Mouse (Mus musculus) heart, postnatal 4 days (tissue): ENCODE data around the gene Slc13a2. TPM values are rescaled to one million over a fixed set of nuclear protein-coding genes. Genes with fewer than 3 reads are reported as not detected.

Experiments
- DNase-seq: peaks from one replicate; pipeline ENCODE4 v3.0.0; 2021
- total RNA-seq, 2 experiments: library from RNA; stranded (reverse); gene quantifications; 2 replicates each; pipeline ENCODE4 v1.2.3; 2021

The Slc13a2 gene
- total RNA-seq, 2 experiments from 2014 or later = not detected

DNA sequence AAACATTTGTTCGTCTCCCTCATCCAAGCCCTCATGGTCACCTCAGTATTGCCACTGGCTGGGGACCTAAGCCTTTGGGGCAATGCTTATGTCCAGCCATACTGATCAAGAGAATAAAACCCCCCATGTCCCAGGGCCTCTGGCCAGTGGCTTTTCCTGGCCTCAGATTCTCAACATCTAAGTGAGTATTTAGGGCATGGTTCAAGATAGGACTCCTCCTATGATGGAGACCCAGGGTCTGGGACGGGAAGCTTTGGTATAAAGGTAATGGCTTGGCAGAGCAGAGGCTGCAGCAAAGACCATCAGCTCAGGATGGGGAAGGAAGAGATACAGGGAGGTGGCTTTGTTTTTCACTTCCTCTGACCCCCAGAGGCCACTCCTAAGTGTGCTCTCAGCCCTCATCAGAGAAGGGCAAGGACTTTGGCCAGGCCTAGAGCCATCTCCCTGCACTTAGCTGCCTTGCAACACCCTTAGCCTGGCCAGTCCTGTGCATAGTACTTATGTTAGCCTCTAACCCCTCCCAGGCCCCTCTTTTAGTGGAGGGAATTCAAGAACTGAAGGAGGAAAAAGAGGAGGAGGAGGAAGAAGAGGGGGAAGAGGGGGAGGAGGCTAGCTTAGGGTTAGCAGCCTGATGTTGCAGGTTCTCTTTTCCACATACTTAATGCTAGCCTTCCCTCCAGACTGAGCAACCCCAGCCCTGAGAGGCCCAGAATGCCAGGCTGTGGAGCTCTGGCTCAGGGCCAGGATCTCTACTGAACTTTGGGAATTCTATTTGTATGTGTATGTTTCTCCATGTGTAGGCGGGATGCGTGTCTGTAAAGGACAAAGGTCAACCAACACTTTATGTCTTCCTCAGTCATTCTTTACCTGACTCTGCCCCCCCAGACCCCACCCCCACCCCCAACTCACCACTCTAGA is 72.3 kb downstream of the Slc13a2 start:
- DNase-seq = no peak

DNA sequence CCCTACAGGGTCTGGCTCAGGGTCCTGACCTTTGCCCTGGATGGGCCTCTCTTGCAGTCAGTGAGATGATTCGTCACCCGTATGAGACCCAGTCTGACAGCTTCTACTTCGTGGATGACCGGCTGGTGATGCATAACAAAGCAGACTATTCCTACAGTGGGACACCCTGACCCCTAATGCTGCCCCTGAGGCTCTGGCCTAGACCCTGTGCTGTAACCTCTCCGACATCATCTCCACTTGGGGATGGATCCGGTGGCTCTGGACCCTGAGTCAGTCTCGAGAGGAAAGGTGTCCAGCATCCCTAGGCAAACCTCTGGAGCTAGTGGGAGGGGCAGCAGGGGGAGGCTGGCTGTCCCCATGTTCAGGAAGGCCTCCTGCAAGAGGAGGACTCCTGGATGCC is 73.5 kb downstream of the Slc13a2 start:
- DNase-seq = no peak

DNA sequence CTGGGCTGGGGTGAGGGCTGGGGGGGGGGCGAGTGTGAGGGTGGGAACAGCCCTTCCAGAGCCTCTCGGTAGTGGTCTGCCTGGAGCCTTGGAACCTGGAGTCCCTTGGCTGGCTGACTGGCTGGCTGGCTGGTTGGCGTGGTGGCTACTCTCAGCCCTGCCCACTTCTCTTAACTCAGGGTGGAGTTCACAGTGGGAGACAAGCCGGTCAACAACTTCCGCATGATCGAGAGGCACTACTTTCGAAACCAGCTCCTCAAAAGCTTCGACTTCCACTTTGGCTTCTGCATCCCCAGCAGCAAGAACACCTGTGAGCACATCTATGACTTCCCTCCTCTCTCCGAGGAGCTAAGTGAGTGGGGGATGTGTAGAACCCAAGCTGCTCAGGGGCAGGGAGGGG is 74.1 kb downstream of the Slc13a2 start:
- DNase-seq = no peak

Other genes with a start within 250 kb of the Slc13a2 start
- 1 to 10 TPM; 7.7 to 8.6 TPM for gene Nek8, start 245.5 kb downstream of the Slc13a2 start, total RNA-seq
- gene Tlcd1, start 245.5 kb downstream of the Slc13a2 start, total RNA-seq = 1 to 10 TPM; 8.4 to 9.8 TPM
- gene Rpl23a, start 238.6 kb downstream of the Slc13a2 start, total RNA-seq = 1,000 to 10,000 TPM; 1,082 to 1,148 TPM
- 10 to 100 TPM; 25.2 to 28.0 TPM for gene Rab34, start 233.8 kb downstream of the Slc13a2 start, total RNA-seq
- gene Proca1, start 228.8 kb downstream of the Slc13a2 start, total RNA-seq = 1 to 10 TPM in 1 of 2 experiments, under 1 TPM in 1; 0.81 to 1.4 TPM
- gene Sdf2, start 176.5 kb downstream of the Slc13a2 start, total RNA-seq = 10 to 100 TPM; 41.2 to 43.9 TPM
- gene Supt6, start 176.2 kb downstream of the Slc13a2 start, total RNA-seq = 10 to 100 TPM; 35.7 to 37.2 TPM
- gene 2610507B11Rik, start 160.5 kb downstream of the Slc13a2 start, total RNA-seq = 100 to 1,000 TPM; 178 to 185 TPM
- 1 to 10 TPM; 1.2 to 1.4 TPM for gene BC030499, start 131.4 kb downstream of the Slc13a2 start, total RNA-seq
- gene Spag5, start 120.7 kb downstream of the Slc13a2 start, total RNA-seq = 10 to 100 TPM; 32.6 to 33.2 TPM
- gene Aldoc, start 99.2 kb downstream of the Slc13a2 start, total RNA-seq = 1 to 10 TPM; 3.3 to 3.6 TPM
- gene Pigs, start 93.8 kb downstream of the Slc13a2 start, total RNA-seq = 10 to 100 TPM; 27.0 to 27.2 TPM
- 10 to 100 TPM; 13.5 to 14.6 TPM for gene Unc119, start 78.7 kb downstream of the Slc13a2 start, total RNA-seq
- not detected for gene Foxn1, start 35.7 kb downstream of the Slc13a2 start, total RNA-seq
- 1 to 10 TPM; 2.3 to 3.5 TPM for gene Slc46a1, start 43.5 kb upstream of the Slc13a2 start, total RNA-seq
- gene Sarm1, start 75.5 kb upstream of the Slc13a2 start, total RNA-seq = under 1 TPM; 0.12 to 0.27 TPM
- gene Vtn, start 76.9 kb upstream of the Slc13a2 start, total RNA-seq = 1 to 10 TPM; 4.8 to 8.6 TPM
- gene Sebox, start 81.2 kb upstream of the Slc13a2 start, total RNA-seq = not detected
- 10 to 100 TPM; 18.3 to 19.6 TPM for gene Tmem199, start 90.0 kb upstream of the Slc13a2 start, total RNA-seq
- gene Poldip2, start 90.0 kb upstream of the Slc13a2 start, total RNA-seq = 100 to 1,000 TPM; 148 to 152 TPM
- gene Tnfaip1, start 114.1 kb upstream of the Slc13a2 start, total RNA-seq = 10 to 100 TPM; 69.6 to 71.6 TPM
- gene Ift20, start 114.1 kb upstream of the Slc13a2 start, total RNA-seq = 10 to 100 TPM; 56.3 to 58.9 TPM
- gene Tmem97, start 128.6 kb upstream of the Slc13a2 start, total RNA-seq = 10 to 100 TPM; 31.4 to 32.3 TPM